Mouse (Mus musculus) left cerebral cortex, adult 9 months (tissue): ENCODE measurements around the gene Sval1.

Source experiments
- DNase-seq, 2 experiments: peaks; one replicate each; pipeline ENCODE4 v3.0.0; 2022; ENCODE audit warnings: low spot score in 2 of 2

Gene Sval1

DNA sequence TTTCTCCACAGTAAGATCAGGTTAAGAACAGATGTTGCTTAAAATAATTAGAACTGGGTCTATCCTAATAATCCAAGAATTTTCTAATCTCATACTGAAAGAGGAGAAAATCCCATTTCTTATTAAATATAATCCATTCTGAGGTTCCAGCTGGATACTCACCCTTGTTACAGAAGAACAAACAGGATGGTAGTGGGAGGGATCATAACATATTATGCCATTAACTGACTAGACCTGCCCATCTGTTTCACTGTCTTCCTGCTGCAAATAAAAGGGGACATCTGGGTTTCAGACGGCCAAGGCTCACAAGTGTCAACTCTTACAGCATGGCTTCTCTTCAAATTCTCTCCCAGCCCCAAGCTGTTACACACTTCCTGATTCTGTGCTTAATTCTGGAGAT is at the start of gene Sval1:
Gene Sval1 (plus strand): TSS at position 301 of the 400 bp plus-strand sequence.
- DNase-seq = no peak

GRCm38 (mm10) chr6:41911625-41912024 is 39.8 kb upstream of the Sval1 start:
- no peak for DNase-seq

- DNase-seq = no peak
Observed at GRCm38 (mm10) chr6:41914883-41915282, 36.5 kb upstream of the Sval1 start.

GRCm38 (mm10) chr6:41967840-41968239 is 16.4 kb downstream of the Sval1 start, which contains the start of gene Sval3:
Sval3 (plus strand) TSS chr6:41968140.
- DNase-seq = no peak
